8 mouse cellular contexts compared by ENCODE assay signal in genomic region chr5:38085561-38086392, GRCm38 (mm10). TPM values are rescaled to one million over a fixed set of nuclear protein-coding genes. Genes with fewer than 3 reads are reported as not detected.
DNase-seq lines count a peak whose midpoint lies in the region; ATAC-seq lines count a peak whose summit lies in the region.

No protein-coding gene starts in this region.

- DNase-seq in right cerebral cortex, adult 2 months (ENCODE audit: low spot score in 2 of 2) = peak; percentile 56 to 57
- DNase-seq in right cerebral cortex, postnatal 25 days = no peak
- DNase-seq in adrenal gland, postnatal 14 days = peak; percentile 71
- peak; percentile 38 for DNase-seq in left cerebral cortex, postnatal 4 days
- no peak for DNase-seq in urinary bladder, postnatal 25 days (ENCODE audit: low spot score)

- ATAC-seq in embryonic facial prominence, embryonic 13.5 days (ENCODE audit: insufficient number of reproducible peaks, insufficient read depth, low FRiP score, low TSS enrichment, low read depth) = peak; percentile 26; the same call in 1 of the 2 replicates
- ATAC-seq in hindbrain, embryonic 12.5 days (ENCODE audit: low FRiP score) = peak; percentile 33; the same call in 1 of the 2 replicates
- 0 out of 2 replicates have a peak, but pooled peaks have one; percentile 56 for ATAC-seq in midbrain, embryonic 16.5 days

- peak overlapping the region; percentile 55 for H3K9ac ChIP-seq in embryonic facial prominence, embryonic 13.5 days
- H3K9ac ChIP-seq in hindbrain, embryonic 12.5 days = no peak overlapping the region
- H3K9ac ChIP-seq in midbrain, embryonic 16.5 days (ENCODE audit: low read depth, low read length) = no peak overlapping the region

- intact Hi-C loops in left cerebral cortex, postnatal 4 days (cut with DNase I) = loop anchor here (10.0 kb wide), 1 partner anchor 791 kb away; no protein-coding TSS in a partner anchor

- WGBS in embryonic facial prominence, embryonic 13.5 days = 7% methylated on average over 10 of the region's 10 CpGs
- WGBS in hindbrain, embryonic 12.5 days = 11% methylated on average over 10 of the region's 10 CpGs
- WGBS in midbrain, embryonic 16.5 days = 18% methylated on average over 10 of the region's 10 CpGs

- no peak overlapping the region for H3K4me3 ChIP-seq in embryonic facial prominence, embryonic 13.5 days
- H3K4me3 ChIP-seq in hindbrain, embryonic 12.5 days = no peak overlapping the region
- H3K4me3 ChIP-seq in midbrain, embryonic 16.5 days (ENCODE audit: low read depth, low read length) = no peak overlapping the region

- H3K27ac ChIP-seq in embryonic facial prominence, embryonic 13.5 days = peak overlapping the region; percentile 85
- no peak overlapping the region for H3K27ac ChIP-seq in hindbrain, embryonic 12.5 days
- H3K27ac ChIP-seq in midbrain, embryonic 16.5 days (ENCODE audit: low read length) = 0 out of 2 replicates have a peak overlapping the region, but pooled peaks have one; percentile 7

- peaks cover 46% of the 10 kb centered on the region for H3K4me1 ChIP-seq in embryonic facial prominence, embryonic 13.5 days
- peaks cover 25% of the 10 kb centered on the region for H3K4me1 ChIP-seq in hindbrain, embryonic 12.5 days
- H3K4me1 ChIP-seq in midbrain, embryonic 16.5 days (ENCODE audit: control insufficient read depth, insufficient read depth, low read length) = peaks cover 3% of the 10 kb centered on the region; the same call in 1 of the 2 replicates

- no peaks in the 10 kb centered on the region for H3K27me3 ChIP-seq in embryonic facial prominence, embryonic 13.5 days
- H3K27me3 ChIP-seq in hindbrain, embryonic 12.5 days = no peaks in the 10 kb centered on the region
- H3K27me3 ChIP-seq in midbrain, embryonic 16.5 days (ENCODE audit: control insufficient read depth, insufficient read depth, low read depth, low read length) = no peaks in the 10 kb centered on the region

- no peaks in the 10 kb centered on the region for H3K36me3 ChIP-seq in embryonic facial prominence, embryonic 13.5 days
- H3K36me3 ChIP-seq in hindbrain, embryonic 12.5 days = no peaks in the 10 kb centered on the region
- H3K36me3 ChIP-seq in midbrain, embryonic 16.5 days (ENCODE audit: control insufficient read depth, insufficient read depth, low read length) = no peaks in the 10 kb centered on the region

- H3K4me2 ChIP-seq in embryonic facial prominence, embryonic 13.5 days = peak overlapping the region; percentile 44
- no peak overlapping the region for H3K4me2 ChIP-seq in hindbrain, embryonic 12.5 days (replicated peaks)
- no peak overlapping the region for H3K4me2 ChIP-seq in midbrain, embryonic 16.5 days (ENCODE audit: low read length)

- H3K9me3 ChIP-seq in embryonic facial prominence, embryonic 13.5 days = no peaks in the 10 kb centered on the region
- no peaks in the 10 kb centered on the region for H3K9me3 ChIP-seq in hindbrain, embryonic 12.5 days (replicated peaks)
- no peaks in the 10 kb centered on the region for H3K9me3 ChIP-seq in midbrain, embryonic 16.5 days (replicated peaks; ENCODE audit: control insufficient read depth, low read length, poor library complexity, severe bottlenecking)

RNA-seq across cellular contexts. Expression of gene Stx18, which starts 47.2 kb away (rescaled TPM):
- total RNA-seq in adrenal gland, postnatal 14 days (2021) = 45.0 and 47.0 TPM in 2 replicates
- polyA plus RNA-seq in embryonic facial prominence, embryonic 13.5 days (2015; fragmentation: Nextera tagmentation; extraction: Ambion mirVana) = 61.7 and 67.5 TPM in 2 replicates
- 42.3 and 45.1 TPM in 2 replicates for polyA plus RNA-seq in hindbrain, embryonic 12.5 days (2016; fragmentation: Nextera tagmentation; extraction: Ambion mirVana)
- 10 to 100 TPM; 28.9 to 29.1 TPM for total RNA-seq in left cerebral cortex, postnatal 4 days (2021)
- 31.8 and 32.6 TPM in 2 replicates for polyA plus RNA-seq in midbrain, embryonic 16.5 days (2015; fragmentation: Nextera tagmentation; extraction: Ambion mirVana)

Comparison
In these comparisons a context has a peak if more than half of its experiments do, and no peak if none do; other contexts are left out.
1. DNase-seq: peak in right cerebral cortex, adult 2 months (2 of 2), adrenal gland, postnatal 14 days (single experiment) and left cerebral cortex, postnatal 4 days (single experiment); none in right cerebral cortex, postnatal 25 days (single experiment) and urinary bladder, postnatal 25 days (single experiment).
2. Peak in every context shown above with its lines, with median percentiles within 50 percentile points of each other: ATAC-seq.